Mouse (Mus musculus): ENCODE data around the gene Mcm10. TPM values are rescaled to one million over a fixed set of nuclear protein-coding genes. Genes with fewer than 3 reads are reported as not detected.
A peak's percentile ranks its signal among the peaks of the same experiment; 100 is the strongest.

Gene Mcm10
- polyA plus RNA-seq, 1 experiment from 2014 or later: 52.3 TPM

GRCm38 (mm10) chr2:5044321-5044720, 31.7 kb upstream of the Mcm10 start:
- WGBS: 38% methylated on average over 3 of the region's 3 CpGs
- Histone ChIP-seq H3K27ac (ENCODE audit: low read depth) (no peak overlapping the region), H3K36me3 (ENCODE audit: insufficient read depth) (no peaks in the 10 kb centered on the region), H3K4me1 (ENCODE audit: insufficient read depth) (no peaks in the 10 kb centered on the region), H3K4me3 (ENCODE audit: low read depth, low read length) (no peak overlapping the region), H3K4me2 (no peak overlapping the region), H3K9me3 (ENCODE audit: low read depth, low read length) (no peaks in the 10 kb centered on the region), H3K27me3 (ENCODE audit: insufficient read depth, low read length) (no peaks in the 10 kb centered on the region), H3K9ac (no peak overlapping the region)
- DNase-seq (no peak), ATAC-seq (ENCODE audit: insufficient read depth) (no peak)
- TF ChIP-seq CTCF (IDR thresholded peaks at IDR 0.05; ENCODE audit: low read depth): no peak

- DNase-seq: no peak
- H3K4me1 ChIP-seq (ENCODE audit: insufficient read depth): no peaks in the 10 kb centered on the region
- WGBS: 50% methylated on average over 2 of the region's 2 CpGs
- no peak for ATAC-seq (ENCODE audit: insufficient read depth)
- H3K4me3 ChIP-seq (ENCODE audit: low read depth, low read length): no peak overlapping the region
- H3K27me3 ChIP-seq (ENCODE audit: insufficient read depth, low read length): no peaks in the 10 kb centered on the region
- no peak for TF ChIP-seq CTCF (IDR thresholded peaks at IDR 0.05; ENCODE audit: low read depth)
- H3K27ac ChIP-seq (ENCODE audit: low read depth): no peak overlapping the region
- no peaks in the 10 kb centered on the region for H3K9me3 ChIP-seq (ENCODE audit: low read depth, low read length)
- no peaks in the 10 kb centered on the region for H3K36me3 ChIP-seq (ENCODE audit: insufficient read depth)
- H3K4me2 ChIP-seq: no peak overlapping the region
- H3K9ac ChIP-seq: no peak overlapping the region
These were observed 30.8 kb upstream of the Mcm10 start for GRCm38 (mm10) chr2:5043476-5043761.

- Histone ChIP-seq H3K36me3 (ENCODE audit: insufficient read depth) (no peaks in the 10 kb centered on the region), H3K9me3 (ENCODE audit: low read depth, low read length) (no peaks in the 10 kb centered on the region), H3K27me3 (ENCODE audit: insufficient read depth, low read length) (no peaks in the 10 kb centered on the region), H3K4me3 (ENCODE audit: low read depth, low read length) (no peak overlapping the region), H3K27ac (ENCODE audit: low read depth) (no peak overlapping the region), H3K4me2 (no peak overlapping the region), H3K9ac (no peak overlapping the region), H3K4me1 (ENCODE audit: insufficient read depth) (no peaks in the 10 kb centered on the region)
- no peak for TF ChIP-seq CTCF (IDR thresholded peaks at IDR 0.05; ENCODE audit: low read depth)
- DNase-seq (no peak), ATAC-seq (ENCODE audit: insufficient read depth) (no peak; the same call in 1 of the 2 replicates)
- 57% methylated on average over 11 of the region's 11 CpGs for WGBS
These were observed 30.3 kb upstream of the Mcm10 start for GRCm38 (mm10) chr2:5042616-5043475.

DNA sequence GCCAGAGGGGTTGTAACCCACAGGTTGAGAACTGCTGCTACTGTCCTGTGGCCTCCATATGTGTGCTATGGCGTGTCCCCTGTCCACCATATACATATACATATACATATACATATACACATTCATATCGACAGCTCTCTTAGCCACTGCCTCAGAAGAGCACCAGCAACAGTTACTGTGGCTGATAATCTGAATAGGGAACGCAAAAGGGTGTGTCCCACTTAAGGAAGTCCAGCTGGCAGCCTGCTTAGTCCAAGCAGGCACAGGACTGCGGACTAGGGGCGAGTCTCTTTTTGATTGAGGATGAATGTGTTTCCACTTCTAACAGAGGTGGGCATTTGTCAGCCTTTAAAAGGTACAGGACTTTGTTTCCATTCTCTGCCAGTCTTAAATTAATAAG, 29.3 kb upstream of the Mcm10 start:
- no peaks in the 10 kb centered on the region for H3K9me3 ChIP-seq (ENCODE audit: low read depth, low read length)
- ATAC-seq (ENCODE audit: insufficient read depth) (no peak), DNase-seq (no peak)
- H3K9ac ChIP-seq: no peak overlapping the region
- no peak overlapping the region for H3K4me2 ChIP-seq
- 78% methylated on average over 5 of the region's 5 CpGs for WGBS
- TF ChIP-seq CTCF (IDR thresholded peaks at IDR 0.05; ENCODE audit: low read depth): no peak
- no peaks in the 10 kb centered on the region for H3K36me3 ChIP-seq (ENCODE audit: insufficient read depth)
- no peak overlapping the region for H3K4me3 ChIP-seq (ENCODE audit: low read depth, low read length)
- H3K4me1 ChIP-seq (ENCODE audit: insufficient read depth): no peaks in the 10 kb centered on the region
- no peak overlapping the region for H3K27ac ChIP-seq (ENCODE audit: low read depth)
- no peaks in the 10 kb centered on the region for H3K27me3 ChIP-seq (ENCODE audit: insufficient read depth, low read length)

- ATAC-seq (ENCODE audit: insufficient read depth): no peak
- no peaks in the 10 kb centered on the region for H3K36me3 ChIP-seq (ENCODE audit: insufficient read depth)
- H3K27me3 ChIP-seq (ENCODE audit: insufficient read depth, low read length): no peaks in the 10 kb centered on the region
- TF ChIP-seq CTCF (IDR thresholded peaks at IDR 0.05; ENCODE audit: low read depth): no peak
- no peak overlapping the region for H3K4me3 ChIP-seq (ENCODE audit: low read depth, low read length)
- 81% methylated on average over 12 of the region's 12 CpGs for WGBS
- no peak overlapping the region for H3K27ac ChIP-seq (ENCODE audit: low read depth)
- no peak for DNase-seq
- H3K9ac ChIP-seq: no peak overlapping the region
- H3K9me3 ChIP-seq (ENCODE audit: low read depth, low read length): no peaks in the 10 kb centered on the region
- no peaks in the 10 kb centered on the region; the same call in 1 of the 2 replicates for H3K4me1 ChIP-seq (ENCODE audit: insufficient read depth)
- no peak overlapping the region for H3K4me2 ChIP-seq
These were observed 27.9 kb upstream of the Mcm10 start for GRCm38 (mm10) chr2:5040281-5041161.

- H3K9me3 ChIP-seq (ENCODE audit: low read depth, low read length): no peaks in the 10 kb centered on the region
- H3K27me3 ChIP-seq (ENCODE audit: insufficient read depth, low read length): no peaks in the 10 kb centered on the region
- H3K36me3 ChIP-seq (ENCODE audit: insufficient read depth): no peaks in the 10 kb centered on the region
- H3K4me3 ChIP-seq (ENCODE audit: low read depth, low read length): no peak overlapping the region
- ATAC-seq (ENCODE audit: insufficient read depth): no peak
- H3K9ac ChIP-seq: no peak overlapping the region
- 63% methylated on average over 13 of the region's 13 CpGs for WGBS
- no peaks in the 10 kb centered on the region; the same call in 1 of the 2 replicates for H3K4me1 ChIP-seq (ENCODE audit: insufficient read depth)
- peak; percentile 24 for DNase-seq
- TF ChIP-seq CTCF (IDR thresholded peaks at IDR 0.05; ENCODE audit: low read depth): no peak
- no peak overlapping the region for H3K4me2 ChIP-seq
- no peak overlapping the region for H3K27ac ChIP-seq (ENCODE audit: low read depth)
These were observed 27.0 kb upstream of the Mcm10 start for GRCm38 (mm10) chr2:5039350-5040170.

All from lung, embryonic 14.5 days (tissue).